8 mouse cellular contexts compared by ENCODE assay signal in the genomic region with DNA sequence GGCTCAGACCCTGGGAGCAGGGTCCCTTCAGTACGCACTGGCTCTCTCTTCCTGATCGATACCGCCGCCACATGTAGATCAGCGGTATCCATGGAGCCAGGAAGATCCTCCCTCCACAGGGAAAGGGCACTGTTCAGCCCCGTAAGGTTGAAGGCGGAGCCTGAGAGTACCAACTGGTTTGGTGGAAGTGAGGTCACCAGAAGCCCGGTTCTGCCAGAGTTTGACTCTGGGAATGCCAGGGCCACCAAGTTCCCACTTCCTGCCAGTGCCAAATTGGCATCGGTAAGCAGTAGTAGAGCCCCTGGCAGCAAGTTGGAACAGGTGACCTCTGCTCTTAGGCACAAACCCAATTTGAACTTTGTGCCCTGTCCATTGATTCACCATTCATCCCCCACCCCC. TPM values are rescaled to one million over a fixed set of nuclear protein-coding genes. Genes with fewer than 3 reads are reported as not detected.
DNase-seq lines count a peak whose midpoint lies in the region; ATAC-seq and TF ChIP-seq lines count a peak whose summit lies in the region.

No protein-coding gene starts in this region.

- TF ChIP-seq POLR2A in ES-Bruce4 (IDR thresholded peaks at IDR 0.05; ENCODE audit: insufficient read depth, low read length) = no peak

- no peak overlapping the region for H3K27ac ChIP-seq in ES-Bruce4 (ENCODE audit: insufficient read depth, low read length)
- peak overlapping the region; percentile 85; the same call in 1 of the 2 replicates for H3K27ac ChIP-seq in hindbrain, embryonic 10.5 days
- no peak overlapping the region for H3K27ac ChIP-seq in limb, embryonic 12.5 days
- H3K27ac ChIP-seq in midbrain, embryonic 14.5 days (replicated peaks; ENCODE audit: low read depth, low read length) = no peak overlapping the region

- peak overlapping the region; percentile 83 for H3K9ac ChIP-seq in ES-Bruce4 (ENCODE audit: low read depth, poor library complexity, severe bottlenecking)
- no peak overlapping the region for H3K9ac ChIP-seq in limb, embryonic 12.5 days (replicated peaks)
- H3K9ac ChIP-seq in midbrain, embryonic 14.5 days (replicated peaks; ENCODE audit: low read length) = no peak overlapping the region

- no peaks in the 10 kb centered on the region for H3K36me3 ChIP-seq in ES-Bruce4 (ENCODE audit: control insufficient read depth, insufficient read depth, low read length, poor library complexity, severe bottlenecking)
- no peaks in the 10 kb centered on the region for H3K36me3 ChIP-seq in hindbrain, embryonic 10.5 days
- H3K36me3 ChIP-seq in limb, embryonic 12.5 days = no peaks in the 10 kb centered on the region
- no peaks in the 10 kb centered on the region for H3K36me3 ChIP-seq in midbrain, embryonic 14.5 days (ENCODE audit: control insufficient read depth, insufficient read depth, low read length)

- H3K27me3 ChIP-seq in ES-Bruce4 (ENCODE audit: control insufficient read depth, insufficient read depth, low read length, poor library complexity, severe bottlenecking) = no peaks in the 10 kb centered on the region
- peaks cover 46% of the 10 kb centered on the region for H3K27me3 ChIP-seq in hindbrain, embryonic 10.5 days (ENCODE audit: insufficient read depth, poor library complexity, severe bottlenecking)
- peaks cover 47% of the 10 kb centered on the region for H3K27me3 ChIP-seq in limb, embryonic 12.5 days
- H3K27me3 ChIP-seq in midbrain, embryonic 14.5 days (ENCODE audit: control insufficient read depth, insufficient read depth, low read length) = peaks cover 44% of the 10 kb centered on the region

- no peak for TF ChIP-seq CTCF in ES-Bruce4 (IDR thresholded peaks at IDR 0.05; ENCODE audit: low read depth, low read length)

- peak overlapping the region; percentile 95 for H3K4me2 ChIP-seq in limb, embryonic 12.5 days
- peak overlapping the region; percentile 70 for H3K4me2 ChIP-seq in midbrain, embryonic 14.5 days (ENCODE audit: low read length)

- H3K4me1 ChIP-seq in ES-Bruce4 (ENCODE audit: control insufficient read depth, insufficient read depth, low read length) = peaks cover 4% of the 10 kb centered on the region
- H3K4me1 ChIP-seq in hindbrain, embryonic 10.5 days (replicated peaks) = peaks cover 60% of the 10 kb centered on the region
- H3K4me1 ChIP-seq in limb, embryonic 12.5 days (replicated peaks) = peaks cover 34% of the 10 kb centered on the region
- H3K4me1 ChIP-seq in midbrain, embryonic 14.5 days (ENCODE audit: control insufficient read depth, insufficient read depth, low read length) = peaks cover 14% of the 10 kb centered on the region

- no peaks in the 10 kb centered on the region for H3K9me3 ChIP-seq in ES-Bruce4 (replicated peaks; ENCODE audit: control insufficient read depth, insufficient read depth, low read length, poor library complexity, severe bottlenecking)
- H3K9me3 ChIP-seq in hindbrain, embryonic 10.5 days = no peaks in the 10 kb centered on the region
- no peaks in the 10 kb centered on the region for H3K9me3 ChIP-seq in limb, embryonic 12.5 days
- H3K9me3 ChIP-seq in midbrain, embryonic 14.5 days (ENCODE audit: control insufficient read depth, low read length) = no peaks in the 10 kb centered on the region

- WGBS in hindbrain, embryonic 10.5 days = under 1% methylated on average over 9 of the region's 9 CpGs
- 4% methylated on average over 9 of the region's 9 CpGs for WGBS in limb, embryonic 12.5 days
- under 1% methylated on average over 9 of the region's 9 CpGs for WGBS in midbrain, embryonic 14.5 days

- H3K4me3 ChIP-seq in ES-Bruce4 (ENCODE audit: low read depth, low read length) = peak overlapping the region; percentile 95
- H3K4me3 ChIP-seq in hindbrain, embryonic 10.5 days = peak overlapping the region; percentile 75
- H3K4me3 ChIP-seq in limb, embryonic 12.5 days (replicated peaks) = peak overlapping the region; percentile 59
- peak overlapping the region; percentile 48 for H3K4me3 ChIP-seq in midbrain, embryonic 14.5 days (replicated peaks; ENCODE audit: low read depth, low read length)

- no peak for TF ChIP-seq EP300 in ES-Bruce4 (IDR thresholded peaks at IDR 0.05; ENCODE audit: insufficient read depth, low read depth, low read length)

- ATAC-seq in limb, embryonic 12.5 days (ENCODE audit: insufficient number of reproducible peaks, insufficient read depth, low FRiP score, low TSS enrichment, low read depth) = no peak
- no peak for ATAC-seq in midbrain, embryonic 14.5 days (ENCODE audit: low FRiP score, low TSS enrichment)
- ATAC-seq in inflammation-experienced regulatory T-cells, adult 6 months = no peak

- peak; percentile 64 for DNase-seq in embryo, embryonic 10 days (ENCODE audit: low spot score)
- no peak for DNase-seq in embryo, embryonic 10.5 days (ENCODE audit: low spot score)
- DNase-seq in cerebellum, postnatal 14 days = peak; percentile 50 to 57
- no peak for DNase-seq in hindbrain, embryonic 10.5 days (ENCODE audit: low spot score)
- DNase-seq in midbrain, embryonic 14.5 days = no peak

RNA-seq across cellular contexts. Expression of a gene that starts 1.8 kb away (rescaled TPM):
- 73.2 and 77.8 TPM in 2 replicates for polyA plus RNA-seq in ES-Bruce4 (2011; ENCODE audit: insufficient read depth, insufficient read length, low read depth, missing spikeins)
- 39.6 and 49.8 TPM in 2 replicates for polyA plus RNA-seq in hindbrain, embryonic 10.5 days (2016; fragmentation: Nextera tagmentation; extraction: Ambion mirVana)
- 23.9 and 25.0 TPM in 2 replicates for polyA plus RNA-seq in limb, embryonic 12.5 days (2016; fragmentation: Nextera tagmentation; extraction: Ambion mirVana)
- polyA plus RNA-seq in midbrain, embryonic 14.5 days (2014; fragmentation: Nextera tagmentation; extraction: Ambion mirVana) = 44.3 and 46.6 TPM in 2 replicates
- 100 to 1,000 TPM; 137 to 172 (median 165) TPM for polyA plus RNA-seq in inflammation-experienced regulatory T-cells, adult 6 months (2017; shearing (Covaris generic))

RNA-seq across cellular contexts. Expression of a gene that starts 22.3 kb away (rescaled TPM):
- 4.8 and 8.0 TPM in 2 replicates for polyA plus RNA-seq in ES-Bruce4 (2011; ENCODE audit: insufficient read depth, insufficient read length, low read depth, missing spikeins)
- polyA plus RNA-seq in hindbrain, embryonic 10.5 days (2016; fragmentation: Nextera tagmentation; extraction: Ambion mirVana) = 6.9 and 10.6 TPM in 2 replicates
- polyA plus RNA-seq in limb, embryonic 12.5 days (2016; fragmentation: Nextera tagmentation; extraction: Ambion mirVana) = 5.8 and 8.2 TPM in 2 replicates
- polyA plus RNA-seq in midbrain, embryonic 14.5 days (2014; fragmentation: Nextera tagmentation; extraction: Ambion mirVana) = 10.9 and 14.9 TPM in 2 replicates
- polyA plus RNA-seq in inflammation-experienced regulatory T-cells, adult 6 months (2017; shearing (Covaris generic)) = 10 to 100 TPM in 1 of 3 experiments, 1 to 10 TPM in 2; 9.2 to 10.6 (median 9.8) TPM

RNA-seq across cellular contexts. Expression of a gene that starts 22.7 kb away (rescaled TPM):
- polyA plus RNA-seq in ES-Bruce4 (2011; ENCODE audit: insufficient read depth, insufficient read length, low read depth, missing spikeins) = 13.1 and 16.2 TPM in 2 replicates
- 18.7 and 24.3 TPM in 2 replicates for polyA plus RNA-seq in hindbrain, embryonic 10.5 days (2016; fragmentation: Nextera tagmentation; extraction: Ambion mirVana)
- polyA plus RNA-seq in limb, embryonic 12.5 days (2016; fragmentation: Nextera tagmentation; extraction: Ambion mirVana) = 17.8 and 23.6 TPM in 2 replicates
- polyA plus RNA-seq in midbrain, embryonic 14.5 days (2014; fragmentation: Nextera tagmentation; extraction: Ambion mirVana) = 17.4 and 21.2 TPM in 2 replicates
- polyA plus RNA-seq in inflammation-experienced regulatory T-cells, adult 6 months (2017; shearing (Covaris generic)) = 10 to 100 TPM; 14.2 to 21.0 (median 15.1) TPM

RNA-seq across cellular contexts. Expression of a gene that starts 31.2 kb away (rescaled TPM):
- polyA plus RNA-seq in ES-Bruce4 (2011; ENCODE audit: insufficient read depth, insufficient read length, low read depth, missing spikeins) = 1.1 TPM in 1 of 2 replicates, not detected in the other
- polyA plus RNA-seq in hindbrain, embryonic 10.5 days (2016; fragmentation: Nextera tagmentation; extraction: Ambion mirVana) = 0.11 TPM in 1 of 2 replicates, not detected in the other
- 0.26 TPM in 2 replicates for polyA plus RNA-seq in limb, embryonic 12.5 days (2016; fragmentation: Nextera tagmentation; extraction: Ambion mirVana)
- not detected in 2 replicates for polyA plus RNA-seq in midbrain, embryonic 14.5 days (2014; fragmentation: Nextera tagmentation; extraction: Ambion mirVana)
- polyA plus RNA-seq in inflammation-experienced regulatory T-cells, adult 6 months (2017; shearing (Covaris generic)) = 1 to 10 TPM; 1.4 to 1.6 (median 1.5) TPM

Comparison
In these comparisons a context has a peak if more than half of its experiments do, and no peak if none do; other contexts are left out.
1. DNase-seq: peak in embryo, embryonic 10 days (single experiment) and cerebellum, postnatal 14 days (2 of 2); none in embryo, embryonic 10.5 days (single experiment), hindbrain, embryonic 10.5 days (single experiment) and midbrain, embryonic 14.5 days (single experiment).
2. Peak in every context shown above with its lines, with median percentiles within 50 percentile points of each other: H3K4me3 ChIP-seq.